Mouse (Mus musculus): Measurements from ENCODE around the gene Krt76.

Krt76 gene

GRCm38 (mm10) chr15:101892820-101893219 lies at the start of gene Krt76:
Gene Krt76 (minus strand): TSS chr15:101892920.
- DNase-seq (ENCODE audit: low read depth, low spot score): no peak

GRCm38 (mm10) chr15:101941948-101942347 lies 49.2 kb upstream of the Krt76 start:
- DNase-seq (ENCODE audit: low read depth, low spot score): no peak

- no peak for DNase-seq (ENCODE audit: low read depth, low spot score)
Measured at GRCm38 (mm10) chr15:101940274-101940829, 47.6 kb upstream of the Krt76 start, which contains the start of gene Krt79. Gene Krt79 (minus strand): TSS chr15:101940324.

- no peak for DNase-seq (ENCODE audit: low read depth, low spot score)
Measured at GRCm38 (mm10) chr15:101938600-101939308, 46.0 kb upstream of the Krt76 start.

GRCm38 (mm10) chr15:101933024-101933423 lies 40.3 kb upstream of the Krt76 start:
- no peak for DNase-seq (ENCODE audit: low read depth, low spot score)

- DNase-seq (ENCODE audit: low read depth, low spot score): no peak
Measured at GRCm38 (mm10) chr15:101929666-101930065, 36.9 kb upstream of the Krt76 start.

- no peak for DNase-seq (ENCODE audit: low read depth, low spot score)
Measured at GRCm38 (mm10) chr15:101929087-101929486, 36.4 kb upstream of the Krt76 start.

GRCm38 (mm10) chr15:101927340-101928080 lies 34.8 kb upstream of the Krt76 start:
- DNase-seq (ENCODE audit: low read depth, low spot score): no peak

- no peak for DNase-seq (ENCODE audit: low read depth, low spot score)
Measured at GRCm38 (mm10) chr15:101925041-101925440, 32.3 kb upstream of the Krt76 start.

GRCm38 (mm10) chr15:101924635-101925034 lies 31.9 kb upstream of the Krt76 start, which contains the start of gene Krt4:
Gene Krt4 (minus strand): TSS chr15:101924735.
- DNase-seq (ENCODE audit: low read depth, low spot score): no peak

- DNase-seq (ENCODE audit: low read depth, low spot score): no peak
Measured at GRCm38 (mm10) chr15:101922296-101922695, 29.6 kb upstream of the Krt76 start.

- DNase-seq (ENCODE audit: low read depth, low spot score): no peak
Measured at GRCm38 (mm10) chr15:101916072-101916471, 23.4 kb upstream of the Krt76 start.

- DNase-seq (ENCODE audit: low read depth, low spot score): no peak
Measured at GRCm38 (mm10) chr15:101904849-101905248, 12.1 kb upstream of the Krt76 start.

- DNase-seq (ENCODE audit: low read depth, low spot score): no peak
Measured at GRCm38 (mm10) chr15:101902171-101903149, 9.7 kb upstream of the Krt76 start.

- DNase-seq (ENCODE audit: low read depth, low spot score): no peak
Measured at GRCm38 (mm10) chr15:101895216-101895615, 2.5 kb upstream of the Krt76 start.

- DNase-seq (ENCODE audit: low read depth, low spot score): no peak
Measured at GRCm38 (mm10) chr15:101879776-101880175, 12.9 kb downstream of the Krt76 start.

- DNase-seq (ENCODE audit: low read depth, low spot score): no peak
Measured at GRCm38 (mm10) chr15:101878041-101878440, 14.7 kb downstream of the Krt76 start.

GRCm38 (mm10) chr15:101874383-101874782 lies 18.3 kb downstream of the Krt76 start:
- DNase-seq (ENCODE audit: low read depth, low spot score): no peak

- DNase-seq (ENCODE audit: low read depth, low spot score): no peak
Measured at GRCm38 (mm10) chr15:101873231-101873630, 19.5 kb downstream of the Krt76 start.

GRCm38 (mm10) chr15:101869431-101869830 lies 23.3 kb downstream of the Krt76 start, which contains the start of gene Krt77:
Gene Krt77 (minus strand): TSS chr15:101869705.
- DNase-seq (ENCODE audit: low read depth, low spot score): no peak

- no peak for DNase-seq (ENCODE audit: low read depth, low spot score)
Measured at GRCm38 (mm10) chr15:101866754-101867153, 26.0 kb downstream of the Krt76 start.
